Mouse (Mus musculus) megakaryocyte, embryonic 14.5 days (primary cell): ENCODE measurements around the gene Ubn1. TPM values are rescaled to one million over a fixed set of nuclear protein-coding genes. Genes with fewer than 3 reads are reported as not detected.

Experiments used
- H3K27me3 ChIP-seq: replicated peaks from 2 replicates; pipeline ENCODE3; 2012; ENCODE audit warnings: inconsistent platforms
- H3K36me3 ChIP-seq: replicated peaks from 2 replicates; pipeline ENCODE3; 2012; ENCODE audit warnings: low read length, inconsistent platforms, mixed read lengths
- H3K4me1 ChIP-seq: 2 replicates; pipeline ENCODE4 v1.6.1; 2012; ENCODE audit warnings: inconsistent platforms
- H3K4me3 ChIP-seq: replicated peaks from 2 replicates; pipeline ENCODE3; 2012; ENCODE audit warnings: moderate library complexity, mild to moderate bottlenecking, inconsistent platforms
- H3K9me3 ChIP-seq: 2 replicates; pipeline ENCODE4 v1.6.1; 2012; ENCODE audit warnings: inconsistent platforms
- FLI1 ChIP-seq: IDR thresholded peaks from 2 replicates; pipeline ENCODE4 v1.6.1; 2012; ENCODE audit warnings: low read length, inconsistent platforms, mixed read lengths
- GATA1 ChIP-seq: IDR thresholded peaks from 3 replicates; pipeline ENCODE4 v1.6.1; 2012; ENCODE audit warnings: mixed read lengths, low read length, inconsistent platforms, borderline replicate concordance
- polyA plus RNA-seq: library from polyadenylated mRNA; stranded (reverse); fragments of >175 nt; gene quantifications from 2 replicates; pipeline ENCODE4 v1.2.3, GENCODE M21; 2012; ENCODE audit warnings: low replicate concordance; ENCODE audit not compliant: insufficient read depth

Ubn1 gene
- polyA plus RNA-seq, 1 experiment, result 11.3 TPM

- Histone ChIP-seq H3K9me3 (no peaks in the 10 kb centered on the region), H3K36me3 (no peaks in the 10 kb centered on the region), H3K4me3 (no peak overlapping the region), H3K4me1 (peaks cover 26% of the 10 kb centered on the region), H3K27me3 (peaks cover 79% of the 10 kb centered on the region)
- TF ChIP-seq GATA1, result no peak
- TF ChIP-seq FLI1, result no peak
These were observed 85.8 kb downstream of the Ubn1 start for GRCm38 (mm10) chr16:5135551-5136261.

Other genes with a start within 250 kb of the Ubn1 start
- not detected in 2 replicates for gene 4930562C15Rik, start 214.6 kb upstream of the Ubn1 start, polyA plus RNA-seq
- gene Ubald1, start 169.7 kb upstream of the Ubn1 start, polyA plus RNA-seq, result 336 and 551 TPM in 2 replicates
- 29.1 and 37.7 TPM in 2 replicates for gene Mgrn1, start 163.8 kb upstream of the Ubn1 start, polyA plus RNA-seq
- gene Nudt16l1, start 111.3 kb upstream of the Ubn1 start, polyA plus RNA-seq, result 13.9 and 30.1 TPM in 2 replicates
- 18.6 and 22.6 TPM in 2 replicates for gene Anks3, start 85.9 kb upstream of the Ubn1 start, polyA plus RNA-seq
- gene Sept12, start 52.2 kb upstream of the Ubn1 start, polyA plus RNA-seq, result not detected in 2 replicates
- gene Smim22, start 42.8 kb upstream of the Ubn1 start, polyA plus RNA-seq, result not detected in 2 replicates
- 34.2 and 52.7 TPM in 2 replicates for gene Rogdi, start 36.5 kb upstream of the Ubn1 start, polyA plus RNA-seq
- gene Glyr1, start 194 bp upstream of the Ubn1 start, polyA plus RNA-seq, result 4.3 and 10.9 TPM in 2 replicates
- not detected in 2 replicates for gene Ppl, start 82.4 kb downstream of the Ubn1 start, polyA plus RNA-seq
- 0.71 TPM in 1 of 2 replicates, not detected in the other for gene Sec14l5, start 97.1 kb downstream of the Ubn1 start, polyA plus RNA-seq
- 23.9 and 25.4 TPM in 2 replicates for gene Nagpa, start 154.0 kb downstream of the Ubn1 start, polyA plus RNA-seq
- gene AU021092, start 172.2 kb downstream of the Ubn1 start, polyA plus RNA-seq, result not detected in 2 replicates
- 9.6 and 10.8 TPM in 2 replicates for gene Alg1, start 183.6 kb downstream of the Ubn1 start, polyA plus RNA-seq
- 2.5 TPM in 1 of 2 replicates, not detected in the other for gene Eef2kmt, start 205.9 kb downstream of the Ubn1 start, polyA plus RNA-seq